22 mouse cellular contexts compared by ENCODE assay signal in genomic region chr16:94395051-94395450, GRCm38 (mm10). TPM values are rescaled to one million over a fixed set of nuclear protein-coding genes. Genes with fewer than 3 reads are reported as not detected.
DNase-seq lines count a peak whose midpoint lies in the region; ATAC-seq lines count a peak whose summit lies in the region.
"Had no signal": no experiment of that assay in that cellular context is flagged by ENCODE, and none has a peak within 500 bp of the region (broad histone marks: within the 10 kb centered on the region; RNA-seq: fewer than 3 reads in every experiment).

No protein-coding gene starts in this region.

- no peaks in the 10 kb centered on the region for H3K27me3 ChIP-seq in heart, embryonic 12.5 days (replicated peaks)
- H3K27me3 ChIP-seq: embryonic facial prominence, embryonic 13.5 days; forebrain, embryonic 13.5 days; hindbrain, embryonic 12.5 days had no signal

- no peaks in the 10 kb centered on the region for H3K9me3 ChIP-seq in heart, embryonic 12.5 days (replicated peaks)
- H3K9me3 ChIP-seq: embryonic facial prominence, embryonic 13.5 days; forebrain, embryonic 13.5 days; G1E; hindbrain, embryonic 12.5 days had no signal

- peaks cover 22% of the 10 kb centered on the region for H3K36me3 ChIP-seq in heart, embryonic 12.5 days

- H3K4me1 ChIP-seq in heart, embryonic 12.5 days (replicated peaks): peaks cover 21% of the 10 kb centered on the region
- H3K4me1 ChIP-seq: forebrain, embryonic 13.5 days; hindbrain, embryonic 12.5 days had no signal

- H3K4me3 ChIP-seq in heart, embryonic 12.5 days: no peak overlapping the region
- H3K4me3 ChIP-seq: embryonic facial prominence, embryonic 13.5 days; forebrain, embryonic 13.5 days; hindbrain, embryonic 12.5 days had no signal

- DNase-seq in adrenal gland, postnatal 14 days: peak; percentile 14
- no peak for DNase-seq in adrenal gland, adult 8-10 months
- DNase-seq in gastrocnemius, adult 18-20 months (ENCODE audit: low spot score): peak; percentile 13
- DNase-seq in gastrocnemius, postnatal 4 days (ENCODE audit: low spot score in 2 of 2): no peak
- peak; percentile 59 for DNase-seq in brain, adult 2 months (ENCODE audit: low read depth, low spot score)
- DNase-seq in cerebellum, postnatal 10 days: peak; percentile 16 to 22
- DNase-seq: adrenal gland, postnatal 10 days; B cell, adult 2 months; gastrocnemius, postnatal 10 days; heart, postnatal 10 days; heart, postnatal 4 days; kidney, adult 8-10 months had no signal

- no peak overlapping the region for H3K27ac ChIP-seq in heart, embryonic 12.5 days (ENCODE audit: poor library complexity, severe bottlenecking)
- H3K27ac ChIP-seq: embryonic facial prominence, embryonic 13.5 days; forebrain, embryonic 13.5 days; hindbrain, embryonic 12.5 days had no signal

- no peak for ATAC-seq in heart, embryonic 12.5 days (ENCODE audit: insufficient number of reproducible peaks, low FRiP score)
- no peak for ATAC-seq in erythroid progenitor cell, adult 5-6 weeks (replicated peaks; ENCODE audit: low FRiP score, poor library complexity, severe bottlenecking)
- ATAC-seq: CD4-positive, CD25-positive, alpha-beta regulatory T cell, adult 4 months; forebrain, embryonic 13.5 days; hindbrain, embryonic 16.5 days; inflammation-experienced regulatory T-cells, adult 6 months; intestine, postnatal 0 days had no signal

- H3K9ac ChIP-seq in heart, embryonic 12.5 days: no peak overlapping the region
- H3K9ac ChIP-seq: embryonic facial prominence, embryonic 13.5 days; forebrain, embryonic 13.5 days; hindbrain, embryonic 12.5 days had no signal

- H3K4me2 ChIP-seq in heart, embryonic 12.5 days: no peak overlapping the region
- H3K4me2 ChIP-seq: embryonic facial prominence, embryonic 13.5 days; forebrain, embryonic 13.5 days; hindbrain, embryonic 12.5 days had no signal

- whole genome bisulfite sequencing in heart, embryonic 12.5 days: 65% methylated on average over 3 of the region's 3 CpGs

RNA-seq across cellular contexts. Expression of gene Pigp, which starts 23.4 kb away (rescaled TPM):
- 56.7 and 60.1 TPM in 2 replicates for total RNA-seq in adrenal gland, postnatal 14 days (2021)
- 100 to 1,000 TPM in 2 of 4 experiments, 10 to 100 TPM in 2; 80.9 to 101 (median 98.6) TPM for total RNA-seq in adrenal gland, adult 8-10 months (2022)
- 100 to 1,000 TPM; 165 to 185 TPM for total RNA-seq in gastrocnemius, adult 18-20 months (2021)
- 100 to 1,000 TPM; 155 to 166 TPM for total RNA-seq in gastrocnemius, postnatal 4 days (2021)
- polyA plus RNA-seq in heart, embryonic 12.5 days (2016; fragmentation: Nextera tagmentation; extraction: Ambion mirVana): 104 and 111 TPM in 2 replicates
- 2.5 and 13.0 TPM in 2 replicates for total RNA-seq in erythroid progenitor cell, adult 5-6 weeks (2015; ENCODE audit: low replicate concordance)
- 7.7 TPM in 1 of 2 replicates, not detected in the other for total RNA-seq in erythroid progenitor cell, adult 5-6 weeks (2017; ENCODE audit: low replicate concordance)

RNA-seq across cellular contexts. Expression of gene Ttc3, which starts 24.6 kb away (rescaled TPM):
- 89.9 and 90.5 TPM in 2 replicates for total RNA-seq in adrenal gland, postnatal 14 days (2021)
- 100 to 1,000 TPM in 3 of 4 experiments, 10 to 100 TPM in 1; 89.1 to 149 (median 120) TPM for total RNA-seq in adrenal gland, adult 8-10 months (2022)
- 10 to 100 TPM; 59.4 to 61.8 TPM for total RNA-seq in gastrocnemius, adult 18-20 months (2021)
- total RNA-seq in gastrocnemius, postnatal 4 days (2021): 100 to 1,000 TPM; 219 to 226 TPM
- polyA plus RNA-seq in heart, embryonic 12.5 days (2016; fragmentation: Nextera tagmentation; extraction: Ambion mirVana): 212 and 237 TPM in 2 replicates
- total RNA-seq in erythroid progenitor cell, adult 5-6 weeks (2015; ENCODE audit: low replicate concordance): 7.5 and 14.8 TPM in 2 replicates
- total RNA-seq in erythroid progenitor cell, adult 5-6 weeks (2017; ENCODE audit: low replicate concordance): 26.6 and 40.9 TPM in 2 replicates

Comparison
In these comparisons a context has a peak if more than half of its experiments do, and no peak if none do; other contexts are left out.
1. DNase-seq: peak in adrenal gland, postnatal 14 days (single experiment), gastrocnemius, adult 18-20 months (single experiment), brain, adult 2 months (single experiment) and cerebellum, postnatal 10 days (2 of 2); none in adrenal gland, adult 8-10 months (single experiment) and gastrocnemius, postnatal 4 days (0 of 2).